15 mouse cellular contexts compared by ENCODE assay signal in genomic region chr2:167043400-167044121, GRCm38 (mm10). TPM values are rescaled to one million over a fixed set of nuclear protein-coding genes. Genes with fewer than 3 reads are reported as not detected.
DNase-seq lines count a peak whose midpoint lies in the region; ATAC-seq and TF ChIP-seq lines count a peak whose summit lies in the region.
"Had no signal": no experiment of that assay in that cellular context is flagged by ENCODE, and none has a peak within 500 bp of the region (broad histone marks: within the 10 kb centered on the region; RNA-seq: fewer than 3 reads in every experiment).

No protein-coding gene starts in this region.

- H3K4me3 ChIP-seq in embryonic facial prominence, embryonic 11.5 days (ENCODE audit: low read depth, low read length), result no peak overlapping the region
- no peak overlapping the region for H3K4me3 ChIP-seq in embryonic facial prominence, embryonic 10.5 days
- no peak overlapping the region for H3K4me3 ChIP-seq in lung, embryonic 15.5 days
- no peak overlapping the region for H3K4me3 ChIP-seq in liver, postnatal 0 days (ENCODE audit: low read depth, low read length)
- no peak overlapping the region for H3K4me3 ChIP-seq in midbrain, embryonic 10.5 days
- H3K4me3 ChIP-seq: megakaryocyte, embryonic 14.5 days had no signal

- TF ChIP-seq CTCF in liver, postnatal 0 days (IDR thresholded peaks at IDR 0.05; ENCODE audit: low read depth), result peak; percentile 17; the same call in 1 of the 2 replicates

- no peaks in the 10 kb centered on the region for H3K9me3 ChIP-seq in embryonic facial prominence, embryonic 11.5 days (replicated peaks; ENCODE audit: control insufficient read depth, low read length)
- H3K9me3 ChIP-seq in embryonic facial prominence, embryonic 10.5 days, result no peaks in the 10 kb centered on the region
- no peaks in the 10 kb centered on the region for H3K9me3 ChIP-seq in lung, embryonic 15.5 days
- no peaks in the 10 kb centered on the region for H3K9me3 ChIP-seq in liver, postnatal 0 days (ENCODE audit: low read length)
- H3K9me3 ChIP-seq in midbrain, embryonic 10.5 days (replicated peaks), result no peaks in the 10 kb centered on the region
- H3K9me3 ChIP-seq: megakaryocyte, embryonic 14.5 days had no signal

- no peak for DNase-seq in embryonic facial prominence, embryonic 11.5 days (ENCODE audit: low spot score)
- DNase-seq in embryonic facial prominence, embryonic 10.5 days (ENCODE audit: low spot score), result no peak
- DNase-seq in lung, postnatal 4 days, result no peak
- peak; percentile 71 for DNase-seq in liver, postnatal 0 days
- no peak for DNase-seq in midbrain, embryonic 10.5 days (ENCODE audit: low spot score)
- no peak for DNase-seq in kidney, adult 8-10 months
- DNase-seq: adrenal gland, adult 2 months; cerebellum, adult 2 months; gastrocnemius, postnatal 10 days; kidney, postnatal 36 days; thymus, adult 18-20 months had no signal

- no peaks in the 10 kb centered on the region for H3K27me3 ChIP-seq in embryonic facial prominence, embryonic 11.5 days (ENCODE audit: control insufficient read depth, insufficient read depth, low read length)
- H3K27me3 ChIP-seq in embryonic facial prominence, embryonic 10.5 days (replicated peaks; ENCODE audit: low read depth, poor library complexity, severe bottlenecking), result no peaks in the 10 kb centered on the region
- H3K27me3 ChIP-seq in lung, embryonic 15.5 days, result no peaks in the 10 kb centered on the region
- H3K27me3 ChIP-seq in liver, postnatal 0 days (ENCODE audit: insufficient read depth, low read length), result no peaks in the 10 kb centered on the region
- H3K27me3 ChIP-seq in midbrain, embryonic 10.5 days (ENCODE audit: low read depth, poor library complexity, severe bottlenecking), result no peaks in the 10 kb centered on the region
- H3K27me3 ChIP-seq: megakaryocyte, embryonic 14.5 days had no signal

- no peaks in the 10 kb centered on the region for H3K4me1 ChIP-seq in embryonic facial prominence, embryonic 11.5 days (ENCODE audit: control insufficient read depth, insufficient read depth, low read length)
- H3K4me1 ChIP-seq in embryonic facial prominence, embryonic 10.5 days, result no peaks in the 10 kb centered on the region
- H3K4me1 ChIP-seq in lung, embryonic 15.5 days, result no peaks in the 10 kb centered on the region
- H3K4me1 ChIP-seq in liver, postnatal 0 days (ENCODE audit: insufficient read depth), result peaks cover 26% of the 10 kb centered on the region
- H3K4me1 ChIP-seq in midbrain, embryonic 10.5 days, result no peaks in the 10 kb centered on the region

- H3K36me3 ChIP-seq in embryonic facial prominence, embryonic 11.5 days (replicated peaks; ENCODE audit: control insufficient read depth, insufficient read depth, low read depth, low read length), result peaks cover 8% of the 10 kb centered on the region
- peaks cover 97% of the 10 kb centered on the region for H3K36me3 ChIP-seq in embryonic facial prominence, embryonic 10.5 days (replicated peaks)
- H3K36me3 ChIP-seq in lung, embryonic 15.5 days, result peaks cover 93% of the 10 kb centered on the region
- H3K36me3 ChIP-seq in liver, postnatal 0 days (replicated peaks; ENCODE audit: insufficient read depth, low read length), result peaks cover 89% of the 10 kb centered on the region
- H3K36me3 ChIP-seq in midbrain, embryonic 10.5 days, result peaks cover 96% of the 10 kb centered on the region

- 0 out of 2 replicates have a peak, but pooled peaks have one; percentile 52 for ATAC-seq in embryonic facial prominence, embryonic 11.5 days (replicated peaks; ENCODE audit: insufficient number of reproducible peaks, low FRiP score, low TSS enrichment, low read depth)
- peak; percentile 69; the same call in 1 of the 2 replicates for ATAC-seq in lung, embryonic 15.5 days (ENCODE audit: borderline replicate concordance, extremely low read depth, low FRiP score, low TSS enrichment)
- peak; percentile 98 for ATAC-seq in liver, postnatal 0 days
- ATAC-seq in activated CD4-positive, CD25-positive, alpha-beta regulatory T cell, adult 4 months, result no peak
- ATAC-seq: hindbrain, embryonic 16.5 days had no signal

- no peak overlapping the region for H3K9ac ChIP-seq in embryonic facial prominence, embryonic 11.5 days (replicated peaks; ENCODE audit: low read length)
- no peak overlapping the region for H3K9ac ChIP-seq in lung, embryonic 15.5 days
- peak overlapping the region; percentile 48 for H3K9ac ChIP-seq in liver, postnatal 0 days (replicated peaks)

- peak; percentile 98 for TF ChIP-seq EP300 in liver, postnatal 0 days (IDR thresholded peaks at IDR 0.05; ENCODE audit: low read depth)

- 90% methylated on average over 12 of the region's 12 CpGs for WGBS in embryonic facial prominence, embryonic 11.5 days
- WGBS in embryonic facial prominence, embryonic 10.5 days, result 90% methylated on average over 12 of the region's 12 CpGs
- 74% methylated on average over 12 of the region's 12 CpGs for WGBS in lung, embryonic 15.5 days
- 57% methylated on average over 12 of the region's 12 CpGs for WGBS in liver, postnatal 0 days (ENCODE audit: insufficient replicate concordance)
- 94% methylated on average over 12 of the region's 12 CpGs for WGBS in midbrain, embryonic 10.5 days

- H3K27ac ChIP-seq in embryonic facial prominence, embryonic 11.5 days (replicated peaks; ENCODE audit: low read depth, low read length), result no peak overlapping the region
- H3K27ac ChIP-seq in embryonic facial prominence, embryonic 10.5 days (replicated peaks), result no peak overlapping the region
- no peak overlapping the region for H3K27ac ChIP-seq in lung, embryonic 15.5 days
- H3K27ac ChIP-seq in liver, postnatal 0 days (ENCODE audit: low read depth), result peak overlapping the region; percentile 90
- no peak overlapping the region for H3K27ac ChIP-seq in midbrain, embryonic 10.5 days (replicated peaks)

- no peak overlapping the region for H3K4me2 ChIP-seq in embryonic facial prominence, embryonic 11.5 days (ENCODE audit: low read depth, low read length)
- no peak overlapping the region for H3K4me2 ChIP-seq in lung, embryonic 15.5 days
- peak overlapping the region; percentile 62 for H3K4me2 ChIP-seq in liver, postnatal 0 days (ENCODE audit: low read depth, low read length)

RNA-seq across cellular contexts. Expression of gene Znfx1, which starts 19.3 kb away (rescaled TPM):
- polyA plus RNA-seq in embryonic facial prominence, embryonic 11.5 days (2014; fragmentation: Nextera tagmentation; extraction: Ambion mirVana), result 4.2 and 4.3 TPM in 2 replicates
- polyA plus RNA-seq in embryonic facial prominence, embryonic 10.5 days (2016; fragmentation: Nextera tagmentation; extraction: Ambion mirVana), result 6.4 and 7.0 TPM in 2 replicates
- polyA plus RNA-seq in lung, embryonic 15.5 days (2015; fragmentation: Nextera tagmentation; extraction: Ambion mirVana), result 6.8 and 7.6 TPM in 2 replicates
- 5.8 and 6.3 TPM in 2 replicates for polyA plus RNA-seq in liver, postnatal 0 days (2015; fragmentation: Nextera tagmentation; extraction: Ambion mirVana)
- 10 to 100 TPM; 18.5 to 26.0 TPM for polyA plus RNA-seq in activated CD4-positive, CD25-positive, alpha-beta regulatory T cell, adult 4 months (2017; shearing (Covaris generic))
- polyA plus RNA-seq in midbrain, embryonic 10.5 days (2016; fragmentation: Nextera tagmentation; extraction: Ambion mirVana), result 5.5 and 7.0 TPM in 2 replicates

RNA-seq across cellular contexts. Expression of gene Ddx27, which starts 28.6 kb away (rescaled TPM):
- 41.4 and 42.6 TPM in 2 replicates for polyA plus RNA-seq in embryonic facial prominence, embryonic 11.5 days (2014; fragmentation: Nextera tagmentation; extraction: Ambion mirVana)
- polyA plus RNA-seq in embryonic facial prominence, embryonic 10.5 days (2016; fragmentation: Nextera tagmentation; extraction: Ambion mirVana), result 69.0 and 69.9 TPM in 2 replicates
- polyA plus RNA-seq in lung, embryonic 15.5 days (2015; fragmentation: Nextera tagmentation; extraction: Ambion mirVana), result 45.2 and 49.2 TPM in 2 replicates
- 19.2 and 21.9 TPM in 2 replicates for polyA plus RNA-seq in liver, postnatal 0 days (2015; fragmentation: Nextera tagmentation; extraction: Ambion mirVana)
- 10 to 100 TPM; 29.8 to 39.5 TPM for polyA plus RNA-seq in activated CD4-positive, CD25-positive, alpha-beta regulatory T cell, adult 4 months (2017; shearing (Covaris generic))
- 63.9 and 69.3 TPM in 2 replicates for polyA plus RNA-seq in midbrain, embryonic 10.5 days (2016; fragmentation: Nextera tagmentation; extraction: Ambion mirVana)

RNA-seq across cellular contexts. Expression of gene Stau1, which starts 47.5 kb away (rescaled TPM):
- 91.5 and 96.3 TPM in 2 replicates for polyA plus RNA-seq in embryonic facial prominence, embryonic 11.5 days (2014; fragmentation: Nextera tagmentation; extraction: Ambion mirVana)
- polyA plus RNA-seq in embryonic facial prominence, embryonic 10.5 days (2016; fragmentation: Nextera tagmentation; extraction: Ambion mirVana), result 96.1 and 96.8 TPM in 2 replicates
- polyA plus RNA-seq in lung, embryonic 15.5 days (2015; fragmentation: Nextera tagmentation; extraction: Ambion mirVana), result 77.4 and 85.7 TPM in 2 replicates
- 28.6 and 31.5 TPM in 2 replicates for polyA plus RNA-seq in liver, postnatal 0 days (2015; fragmentation: Nextera tagmentation; extraction: Ambion mirVana)
- 10 to 100 TPM; 36.2 to 42.2 TPM for polyA plus RNA-seq in activated CD4-positive, CD25-positive, alpha-beta regulatory T cell, adult 4 months (2017; shearing (Covaris generic))
- polyA plus RNA-seq in midbrain, embryonic 10.5 days (2016; fragmentation: Nextera tagmentation; extraction: Ambion mirVana), result 88.6 and 104 TPM in 2 replicates
